Mouse (Mus musculus): ENCODE results near the gene Siae.
A peak's percentile ranks its signal among the peaks of the same experiment; 100 is the strongest.

The Siae gene

DNA sequence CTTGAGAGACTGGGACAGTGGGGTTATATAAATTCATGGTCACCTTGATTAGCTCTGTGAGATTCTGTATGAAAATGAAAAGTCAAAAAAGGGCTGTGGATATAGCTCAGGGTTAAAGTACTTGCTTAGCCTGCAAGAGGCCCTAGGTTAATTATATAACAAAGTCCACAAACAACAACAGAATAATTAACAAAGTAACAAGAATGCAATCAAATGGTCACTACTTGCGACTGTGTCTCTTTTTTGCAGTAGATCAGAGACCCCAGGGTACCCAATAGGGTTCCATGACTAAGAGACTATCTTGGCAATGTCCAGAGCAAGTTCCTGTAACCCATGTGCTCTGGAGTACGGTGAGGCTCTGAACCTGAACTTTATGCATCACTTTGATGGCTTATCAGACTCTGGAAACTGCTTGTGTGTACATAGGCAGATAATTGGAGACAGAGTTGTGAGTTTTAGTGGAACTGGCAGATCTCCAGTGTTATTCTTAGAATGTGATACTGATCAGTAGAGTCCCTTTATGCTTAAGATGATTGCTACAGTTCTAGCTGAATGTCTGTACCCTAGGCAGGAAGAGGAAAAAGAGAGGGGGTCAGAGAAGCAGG, 13.8 kb downstream of the Siae start:
- no peak for DNase-seq (ENCODE audit: extremely low spot score)

DNA sequence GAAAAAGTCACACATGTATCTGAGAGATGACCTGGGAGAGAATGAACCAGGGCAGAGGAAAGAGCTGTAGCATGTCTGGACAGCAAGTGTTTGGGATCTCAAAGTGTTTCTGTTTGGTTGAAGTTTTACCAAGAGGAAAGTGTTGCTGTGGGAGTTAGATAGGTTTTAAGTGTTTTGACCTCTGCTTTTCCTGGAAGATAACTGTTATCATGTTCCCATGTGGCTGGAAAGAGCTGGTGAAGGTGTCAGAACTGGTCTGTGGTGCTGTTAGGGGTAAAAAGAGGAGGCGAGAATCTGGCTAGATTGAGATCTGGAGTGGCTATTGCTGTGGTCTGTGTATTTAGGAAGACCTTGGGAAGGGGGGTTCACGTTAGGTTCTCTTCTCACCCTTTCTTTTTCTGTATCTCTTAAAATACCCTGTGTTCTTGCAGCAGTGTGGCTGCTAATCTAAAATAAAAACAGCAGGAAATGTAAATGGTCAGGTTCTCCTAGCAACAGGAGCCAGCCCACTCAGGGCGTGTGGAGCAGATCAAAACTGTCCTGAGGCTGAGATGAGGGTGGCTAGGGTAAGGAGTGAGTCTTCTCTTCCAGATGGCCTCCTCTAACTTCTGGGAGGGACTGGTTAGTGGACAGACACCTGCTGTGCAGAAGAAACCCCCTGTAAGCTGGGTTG, 16.8 kb downstream of the Siae start:
- no peak for DNase-seq (ENCODE audit: extremely low spot score)

DNA sequence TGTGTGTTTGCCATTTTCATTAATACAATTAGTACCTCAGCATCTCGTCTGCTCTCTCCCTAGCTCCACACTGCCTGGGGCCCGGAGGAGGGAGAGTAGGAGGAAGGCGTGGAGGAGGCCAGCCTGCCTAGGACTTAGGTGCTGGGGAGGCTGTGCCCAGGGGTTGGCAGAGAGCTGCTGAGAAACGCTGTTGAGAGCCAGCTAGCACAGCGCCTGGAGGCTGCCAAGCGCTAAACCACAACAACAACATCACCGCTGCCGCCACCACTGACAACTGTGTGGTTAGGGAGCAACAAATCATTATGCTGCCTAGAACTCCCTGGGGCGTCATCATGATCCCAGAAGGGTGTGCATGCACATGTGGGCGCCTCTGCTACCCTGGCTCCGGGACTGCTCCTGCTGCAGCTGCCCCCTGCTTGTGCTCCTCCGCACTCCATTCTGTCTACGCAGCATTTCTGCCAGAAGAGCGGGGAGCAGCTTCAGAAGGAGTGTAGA, 21.0 kb downstream of the Siae start:
- DNase-seq (ENCODE audit: extremely low spot score): no peak

- DNase-seq (ENCODE audit: extremely low spot score): no peak
These were observed 28.1 kb downstream of the Siae start for GRCm38 (mm10) chr9:37583594-37583993.

DNA sequence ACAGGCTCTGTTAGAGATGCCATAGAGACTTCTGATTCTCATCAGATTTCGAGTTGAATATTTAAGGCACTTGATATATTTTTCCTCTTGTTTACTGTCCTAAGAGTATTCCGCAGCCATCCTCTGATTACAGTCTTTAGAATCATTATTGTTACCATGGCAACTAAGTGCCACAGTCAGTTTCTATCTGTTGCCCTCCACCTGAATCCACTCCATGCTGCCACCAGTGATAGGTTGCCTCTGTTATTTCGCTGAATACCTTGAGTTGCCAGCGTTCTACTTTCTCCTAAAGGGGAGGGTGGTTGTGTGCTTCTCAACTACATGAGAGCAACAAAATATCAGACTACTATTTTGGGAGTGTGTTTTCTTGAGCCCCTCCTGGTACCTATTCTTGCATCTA, 31.2 kb downstream of the Siae start:
- no peak for DNase-seq (ENCODE audit: extremely low spot score)

- no peak for DNase-seq (ENCODE audit: extremely low spot score)
These were observed 34.9 kb downstream of the Siae start for GRCm38 (mm10) chr9:37590381-37590780.

DNA sequence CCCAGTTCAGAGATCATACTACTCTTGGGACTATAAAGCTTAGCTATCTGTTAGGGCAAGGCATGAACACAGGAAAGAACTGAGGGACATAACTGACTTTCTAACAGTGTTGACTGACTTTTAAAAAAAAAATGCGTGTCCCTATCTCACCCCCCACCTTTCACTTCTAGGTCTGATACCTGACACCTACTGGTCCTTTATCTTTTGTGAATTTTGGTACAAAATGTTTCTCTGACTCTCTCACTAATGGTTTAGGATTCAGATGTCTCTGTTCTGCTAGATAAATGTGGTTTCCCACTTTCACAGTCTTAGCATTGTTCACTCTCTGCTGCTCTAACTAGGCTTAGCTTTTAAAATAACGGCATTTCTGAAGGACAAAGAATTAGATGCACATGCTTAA, 36.5 kb downstream of the Siae start:
- DNase-seq (ENCODE audit: extremely low spot score): no peak

DNA sequence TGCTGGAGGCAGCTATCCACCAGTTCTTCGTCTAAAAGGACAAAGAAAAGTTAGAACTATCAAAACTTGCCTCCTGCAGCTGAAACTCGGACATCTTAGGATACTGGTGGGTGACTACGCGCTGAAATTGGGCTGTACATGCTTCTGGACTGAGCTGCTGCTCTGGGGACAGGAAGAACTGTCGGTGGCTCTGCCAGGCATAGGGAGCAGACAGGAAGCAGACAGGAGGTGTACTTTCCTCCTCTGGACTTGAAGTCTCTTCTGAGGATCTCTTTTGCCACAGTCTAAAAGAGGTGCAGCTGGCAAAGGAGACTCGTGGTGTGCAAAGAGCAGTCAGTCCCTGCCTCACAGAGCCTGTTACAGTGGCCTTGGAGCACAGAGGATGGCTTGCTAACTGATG, 37.1 kb downstream of the Siae start:
- DNase-seq (ENCODE audit: extremely low spot score): no peak

DNA sequence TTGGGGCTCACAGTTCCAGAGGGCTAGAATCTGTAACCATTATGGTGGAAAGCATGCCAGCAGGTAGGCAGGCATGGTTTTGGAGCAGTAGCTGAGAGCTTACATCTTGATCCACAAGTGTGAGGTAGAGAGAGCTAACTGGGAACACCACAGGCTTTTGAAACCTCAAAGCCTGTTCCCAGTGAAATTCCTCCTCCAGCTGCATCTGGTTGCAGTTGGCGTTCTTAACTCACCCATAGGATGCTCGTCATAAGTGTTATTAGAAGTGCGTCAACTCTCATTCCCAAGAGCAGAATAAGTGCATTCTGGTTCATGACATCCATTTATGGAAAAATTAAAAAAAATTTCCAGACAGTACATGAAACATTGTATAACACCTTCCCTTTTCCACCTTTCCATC, 38.2 kb downstream of the Siae start:
- DNase-seq (ENCODE audit: extremely low spot score): no peak

- DNase-seq (ENCODE audit: extremely low spot score): no peak
These were observed 40.1 kb downstream of the Siae start for GRCm38 (mm10) chr9:37595570-37595969.

- DNase-seq (ENCODE audit: extremely low spot score): no peak
These were observed 43.1 kb downstream of the Siae start for GRCm38 (mm10) chr9:37598637-37599036.

GRCm38 (mm10) chr9:37600538-37601205, 45.2 kb downstream of the Siae start:
- no peak for DNase-seq (ENCODE audit: extremely low spot score)

DNA sequence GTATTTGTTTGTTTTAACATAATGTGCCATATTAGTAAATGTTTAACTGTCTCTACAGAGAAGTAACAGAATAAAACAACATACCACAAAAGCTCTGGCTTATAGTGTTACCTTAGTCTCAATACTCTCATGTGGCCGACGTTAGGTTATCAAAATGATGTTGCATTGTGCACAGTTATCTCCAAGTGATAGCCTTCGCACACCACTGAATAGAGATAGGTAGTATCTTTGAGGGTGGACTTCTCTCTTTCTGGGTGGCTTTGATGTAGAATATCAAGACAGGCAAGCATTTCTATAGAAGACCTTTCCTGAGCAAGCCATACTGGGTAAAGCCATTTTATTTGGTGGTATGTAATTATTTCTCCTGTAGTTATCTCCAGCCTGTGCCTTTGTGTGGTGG, 49.6 kb downstream of the Siae start:
- DNase-seq (ENCODE audit: extremely low spot score): no peak

DNA sequence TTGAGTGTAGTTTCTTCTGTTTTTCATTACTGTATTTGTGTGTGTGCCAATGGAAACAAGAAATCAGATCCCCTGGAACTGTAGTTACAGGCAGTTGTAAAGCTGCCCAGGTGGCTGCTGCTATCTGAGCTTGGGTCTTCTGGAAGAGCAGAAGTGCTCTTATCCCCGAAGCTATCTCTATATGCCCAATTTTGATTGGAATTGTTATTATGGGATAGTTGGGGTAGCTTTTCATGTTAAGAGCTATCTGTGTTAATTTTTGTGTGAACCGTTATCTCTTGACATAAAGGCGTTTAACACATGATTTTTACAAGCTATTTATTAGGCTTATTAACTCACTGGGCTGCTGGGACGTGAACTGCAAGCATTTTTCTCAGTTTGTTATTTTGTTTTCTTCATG, 54.1 kb downstream of the Siae start:
- DNase-seq (ENCODE audit: extremely low spot score): no peak

DNA sequence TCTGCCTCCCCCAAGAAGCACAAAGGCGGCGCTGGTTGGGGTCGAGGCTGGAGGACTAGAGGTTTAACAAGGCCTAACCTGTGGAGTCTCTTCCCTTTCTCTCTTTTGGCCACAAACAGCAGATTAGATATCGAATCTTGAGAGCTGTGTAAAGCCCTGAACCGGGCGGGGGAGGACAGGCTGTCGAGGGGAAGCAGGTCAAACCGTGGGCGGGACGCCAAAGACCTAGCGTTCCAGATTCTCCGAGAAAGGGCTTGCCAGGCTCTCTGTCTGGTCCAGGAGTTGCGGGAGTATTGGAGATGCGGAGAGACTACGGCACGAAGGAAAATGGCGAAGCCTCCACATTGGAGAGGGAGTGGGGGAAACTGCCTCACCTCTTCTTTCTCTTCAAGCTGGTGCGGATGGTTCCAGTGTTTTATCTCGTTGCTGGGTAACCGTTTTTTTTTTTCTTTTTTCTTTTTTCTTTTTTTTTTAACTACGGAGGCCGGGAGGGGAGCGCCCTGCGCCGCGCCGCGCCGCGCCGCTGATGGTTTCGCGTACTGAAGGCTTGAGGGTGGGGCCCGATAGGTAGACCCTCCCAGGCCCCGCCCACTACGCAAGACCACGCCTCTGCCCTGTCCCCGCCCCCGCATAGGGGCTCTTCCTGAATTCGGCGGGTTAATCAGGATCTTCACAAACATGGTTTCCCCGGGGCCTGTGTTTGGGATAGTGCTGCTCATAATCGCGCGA, 57.8 kb downstream of the Siae start, which contains the start of gene Spa17:
Gene Spa17 (minus strand): TSS at position 541 of the 729 bp plus-strand sequence.
- DNase-seq (ENCODE audit: extremely low spot score): peak; percentile 94

DNA sequence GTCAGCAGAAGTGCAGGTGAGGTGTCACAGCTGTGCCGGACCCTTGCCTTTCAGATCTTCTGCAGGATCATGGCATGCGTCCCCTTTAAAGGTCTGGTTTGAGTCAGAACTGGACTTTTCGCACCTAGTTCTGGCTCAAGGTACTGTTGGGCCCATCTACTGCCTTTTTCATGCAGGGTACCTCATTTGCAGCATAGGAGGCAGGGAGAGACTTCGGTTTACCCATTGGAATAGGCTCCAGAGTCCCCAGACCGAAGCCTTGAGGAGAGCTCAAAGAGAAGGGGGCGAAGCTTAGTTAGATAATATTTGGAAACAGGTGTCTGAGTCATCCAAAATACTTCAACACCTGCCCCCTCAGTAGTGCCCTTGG, 58.4 kb downstream of the Siae start:
- DNase-seq (ENCODE audit: extremely low spot score): no peak

DNA sequence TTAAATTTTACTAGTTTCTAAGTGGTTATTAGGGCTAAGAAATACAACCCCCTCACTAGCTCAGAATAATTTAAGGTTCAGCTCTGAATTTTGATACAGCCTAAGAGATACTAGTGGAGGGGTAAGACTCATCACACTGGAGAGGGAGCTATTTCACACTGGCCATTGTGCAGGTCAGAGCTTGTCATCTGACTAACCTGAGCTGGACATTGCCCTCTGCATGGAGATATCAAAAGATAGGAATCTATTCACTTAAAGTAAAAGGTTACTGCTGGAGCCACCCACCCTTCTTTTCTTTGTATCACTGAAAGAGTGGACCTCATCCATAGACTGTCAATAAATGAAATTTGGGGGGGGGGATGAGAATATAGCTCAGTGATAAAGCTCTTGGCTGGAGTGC, 58.8 kb downstream of the Siae start:
- DNase-seq (ENCODE audit: extremely low spot score): no peak

DNA sequence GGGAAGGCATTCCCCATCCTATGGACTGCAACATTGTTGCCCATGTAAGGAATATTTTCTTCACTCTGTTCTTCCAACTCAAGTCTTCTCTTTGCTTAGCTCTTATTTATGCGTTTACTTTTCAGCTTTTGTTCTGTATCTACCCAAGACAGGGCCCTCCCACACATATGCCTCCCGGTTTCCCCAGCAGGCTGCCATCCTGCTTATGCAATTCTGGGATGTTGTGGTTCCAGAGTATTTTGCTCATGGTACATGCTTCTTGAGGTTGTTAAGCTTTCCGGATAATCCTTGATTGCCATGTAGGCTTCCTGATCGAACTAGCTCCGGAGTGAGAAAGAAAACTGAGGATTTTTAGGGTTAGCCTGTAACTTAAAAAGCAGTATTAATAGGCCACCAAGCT, 59.7 kb downstream of the Siae start:
- DNase-seq (ENCODE audit: extremely low spot score): no peak

GRCm38 (mm10) chr9:37616770-37617169, 61.3 kb downstream of the Siae start:
- peak; percentile 45 for DNase-seq (ENCODE audit: extremely low spot score)

DNA sequence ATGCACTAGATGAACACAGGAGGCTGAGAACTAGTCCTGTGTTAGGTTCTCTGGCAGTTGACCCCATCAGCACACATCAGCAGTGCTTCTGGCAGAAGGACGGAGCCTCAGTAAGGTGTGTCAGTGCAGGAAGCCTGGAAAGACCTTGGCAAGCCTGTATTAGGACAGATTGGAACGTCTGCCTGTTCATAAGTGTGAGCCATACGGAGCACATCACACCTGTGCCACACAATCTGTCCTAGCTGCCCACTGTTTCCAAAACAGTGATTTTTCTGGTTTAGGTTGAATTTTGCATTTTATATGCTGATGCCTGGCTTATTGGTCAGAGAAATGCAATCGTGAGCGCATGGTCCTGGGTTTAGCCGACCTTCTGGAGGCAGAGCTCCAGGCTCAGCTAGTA, 65.8 kb downstream of the Siae start:
- no peak for DNase-seq (ENCODE audit: extremely low spot score)

- no peak for DNase-seq (ENCODE audit: extremely low spot score)
These were observed 68.5 kb downstream of the Siae start for GRCm38 (mm10) chr9:37623981-37624380.

DNA sequence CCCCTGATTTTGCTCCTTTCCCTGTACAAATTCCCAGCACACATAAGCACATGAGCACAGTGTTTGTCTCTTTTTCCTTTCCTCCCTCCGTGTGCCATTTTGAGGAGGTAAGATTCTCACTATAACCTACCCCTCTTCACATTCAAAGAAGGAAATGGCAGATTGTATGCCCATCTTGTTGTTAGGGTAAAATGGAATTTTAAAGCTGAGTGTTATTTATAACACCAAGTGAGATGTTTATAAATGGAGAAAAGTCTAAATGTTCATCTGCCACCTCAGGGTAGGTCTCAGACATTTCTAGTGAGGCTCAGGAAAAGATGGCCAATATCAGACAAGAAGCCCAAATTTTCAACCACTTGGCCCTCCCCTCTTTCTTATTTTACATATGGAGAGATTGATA, 69.0 kb downstream of the Siae start:
- no peak for DNase-seq (ENCODE audit: extremely low spot score)

- no peak for DNase-seq (ENCODE audit: extremely low spot score)
These were observed 69.6 kb downstream of the Siae start for GRCm38 (mm10) chr9:37625129-37625528.
